Mouse (Mus musculus) kidney, embryonic 14.5 days (tissue): Measurements from ENCODE around the gene Cyp2b10. TPM values are rescaled to one million over a fixed set of nuclear protein-coding genes. Genes with fewer than 3 reads are reported as not detected.
"Not testable (repeated sequence)": the region's sequence is repeated elsewhere in the genome, so short reads cannot be mapped to it uniquely, and the experiment has no call there.

ENCODE experiments used
- ATAC-seq: fragments of 200-750 bp; cut with Nextera tagmentation; 2 replicates; pipeline ENCODE4 v1.8.0; 2017; ENCODE audit warnings: moderate number of reproducible peaks, mild to moderate bottlenecking, moderate TSS enrichment, moderate library complexity; ENCODE audit not compliant: low FRiP score, low TSS enrichment
- H3K27ac ChIP-seq: fragments of 300-500 bp; sonication (generic); 2 replicates; pipeline ENCODE4 v1.5.1; 2014; ENCODE audit warnings: low read depth, mild to moderate bottlenecking, low read length, moderate library complexity, mixed read lengths
- H3K27me3 ChIP-seq: fragments of 300-500 bp; sonication (generic); 2 replicates; pipeline ENCODE4 v1.6.1; 2014; ENCODE audit warnings: mild to moderate bottlenecking, low read length; ENCODE audit not compliant: control insufficient read depth, insufficient read depth
- H3K36me3 ChIP-seq: fragments of 300-500 bp; sonication (generic); 2 replicates; pipeline ENCODE4 v1.6.1; 2014; ENCODE audit warnings: low read length, mixed read lengths; ENCODE audit not compliant: control insufficient read depth, insufficient read depth
- H3K4me1 ChIP-seq: fragments of 300-500 bp; sonication (generic); 2 replicates; pipeline ENCODE4 v1.6.1; 2014; ENCODE audit warnings: low read length, mixed read lengths; ENCODE audit not compliant: control insufficient read depth, insufficient read depth
- H3K4me2 ChIP-seq: fragments of 300-500 bp; sonication (generic); replicated peaks from 2 replicates; pipeline ENCODE4 v1.6.1; 2014; ENCODE audit warnings: low read depth, mild to moderate bottlenecking, low read length
- H3K4me3 ChIP-seq: fragments of 300-500 bp; sonication (generic); 2 replicates; pipeline ENCODE4 v1.5.1; 2014; ENCODE audit warnings: mild to moderate bottlenecking, low read length
- H3K9ac ChIP-seq: fragments of 300-500 bp; sonication (generic); 2 replicates; pipeline ENCODE4 v1.6.1; 2014; ENCODE audit warnings: low read depth, mild to moderate bottlenecking, low read length, moderate library complexity
- H3K9me3 ChIP-seq: fragments of 300-500 bp; sonication (generic); 2 replicates; pipeline ENCODE4 v1.6.1; 2016; ENCODE audit warnings: low read length; ENCODE audit not compliant: control insufficient read depth
- WGBS: fragments of 180-500 bp; shearing (Covaris S2); extraction: QIAGEN DNeasy Blood & Tissue Kit; methylation state at CpG from one replicate; pipeline ENCODE4 v1.1.7; 2014; 5-methylcytosine and 5-hydroxymethylcytosine counted together
- polyA plus RNA-seq: library from polyadenylated mRNA; unstranded; fragments of >200 nt; fragmentation: Nextera tagmentation; extraction: Ambion mirVana; gene quantifications from 2 replicates; pipeline ENCODE4 v1.2.1, GENCODE M21; 2014

The Cyp2b10 gene
- polyA plus RNA-seq, 1 experiment from 2014 or later = not detected

- H3K4me3 ChIP-seq = no peak overlapping the region
- no peak overlapping the region for H3K4me2 ChIP-seq
- H3K9me3 ChIP-seq = no peaks in the 10 kb centered on the region; the same call in 1 of the 2 replicates
- 80% methylated on average over 2 of the region's 2 CpGs for whole genome bisulfite sequencing
- ATAC-seq = no peak
- H3K4me1 ChIP-seq = no peaks in the 10 kb centered on the region
- H3K9ac ChIP-seq = no peak overlapping the region
- H3K27ac ChIP-seq = no peak overlapping the region
- no peaks in the 10 kb centered on the region for H3K36me3 ChIP-seq
- no peaks in the 10 kb centered on the region for H3K27me3 ChIP-seq
Measured at GRCm38 (mm10) chr7:25869789-25870188, 27.6 kb upstream of the Cyp2b10 start.

- ATAC-seq = no peak
- Histone ChIP-seq H3K27ac (no peak overlapping the region), H3K27me3 (no peaks in the 10 kb centered on the region), H3K4me3 (no peak overlapping the region), H3K9me3 (no peaks in the 10 kb centered on the region; the same call in 1 of the 2 replicates), H3K4me2 (no peak overlapping the region), H3K36me3 (no peaks in the 10 kb centered on the region), H3K9ac (no peak overlapping the region), H3K4me1 (no peaks in the 10 kb centered on the region)
Measured at GRCm38 (mm10) chr7:25872624-25873023, 24.8 kb upstream of the Cyp2b10 start.

GRCm38 (mm10) chr7:25878735-25879134 lies 18.7 kb upstream of the Cyp2b10 start:
- Histone ChIP-seq H3K36me3 (no peaks in the 10 kb centered on the region), H3K27me3 (no peaks in the 10 kb centered on the region), H3K27ac (no peak overlapping the region), H3K4me1 (no peaks in the 10 kb centered on the region), H3K9me3 (no peaks in the 10 kb centered on the region), H3K4me3 (no peak overlapping the region), H3K4me2 (no peak overlapping the region), H3K9ac (no peak overlapping the region)
- ATAC-seq = no peak
- 75% methylated on average over 6 of the region's 6 CpGs for WGBS

GRCm38 (mm10) chr7:25880721-25881120 lies 16.7 kb upstream of the Cyp2b10 start:
- not testable (repeated sequence) for ATAC-seq, H3K27me3 ChIP-seq, H3K9me3 ChIP-seq, H3K36me3 ChIP-seq, H3K4me1 ChIP-seq, H3K9ac ChIP-seq, H3K4me3 ChIP-seq, H3K27ac ChIP-seq, H3K4me2 ChIP-seq
- WGBS = 21% methylated on average over 7 of the region's 7 CpGs

- H3K4me3 ChIP-seq = no peak overlapping the region
- H3K9me3 ChIP-seq = no peaks in the 10 kb centered on the region
- H3K4me2 ChIP-seq = no peak overlapping the region
- H3K27ac ChIP-seq = no peak overlapping the region
- H3K4me1 ChIP-seq = no peaks in the 10 kb centered on the region
- H3K36me3 ChIP-seq = no peaks in the 10 kb centered on the region
- 81% methylated on average over 1 of the region's 1 CpGs for WGBS
- no peaks in the 10 kb centered on the region for H3K27me3 ChIP-seq
- H3K9ac ChIP-seq = no peak overlapping the region
- ATAC-seq = no peak
Measured at GRCm38 (mm10) chr7:25884272-25884671, 13.1 kb upstream of the Cyp2b10 start.

DNA sequence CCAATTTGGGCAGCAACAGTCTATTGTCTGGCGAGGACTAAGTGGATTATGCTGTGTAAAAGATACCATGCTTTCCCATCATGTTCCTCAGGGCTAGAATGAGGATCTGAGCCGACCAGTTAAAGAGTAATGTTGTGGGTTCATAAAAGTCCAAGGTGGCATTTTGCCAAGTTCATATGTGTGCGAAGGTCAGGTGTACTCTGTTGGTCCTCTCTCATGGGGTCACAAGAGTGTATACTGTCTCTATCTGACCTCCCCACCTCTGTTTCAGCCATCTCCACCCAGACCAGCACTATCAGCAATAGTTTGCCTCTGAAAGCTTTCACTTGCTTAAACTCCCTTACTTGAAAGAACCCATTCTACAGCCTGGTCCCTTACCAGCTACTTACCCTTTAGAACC lies 9.7 kb upstream of the Cyp2b10 start:
- Histone ChIP-seq H3K9me3 (no peaks in the 10 kb centered on the region; the same call in 1 of the 2 replicates), H3K4me3 (no peak overlapping the region), H3K27me3 (no peaks in the 10 kb centered on the region), H3K36me3 (no peaks in the 10 kb centered on the region), H3K4me1 (no peaks in the 10 kb centered on the region), H3K27ac (no peak overlapping the region), H3K4me2 (no peak overlapping the region), H3K9ac (no peak overlapping the region)
- WGBS = 90% methylated on average over 3 of the region's 3 CpGs
- ATAC-seq = no peak

DNA sequence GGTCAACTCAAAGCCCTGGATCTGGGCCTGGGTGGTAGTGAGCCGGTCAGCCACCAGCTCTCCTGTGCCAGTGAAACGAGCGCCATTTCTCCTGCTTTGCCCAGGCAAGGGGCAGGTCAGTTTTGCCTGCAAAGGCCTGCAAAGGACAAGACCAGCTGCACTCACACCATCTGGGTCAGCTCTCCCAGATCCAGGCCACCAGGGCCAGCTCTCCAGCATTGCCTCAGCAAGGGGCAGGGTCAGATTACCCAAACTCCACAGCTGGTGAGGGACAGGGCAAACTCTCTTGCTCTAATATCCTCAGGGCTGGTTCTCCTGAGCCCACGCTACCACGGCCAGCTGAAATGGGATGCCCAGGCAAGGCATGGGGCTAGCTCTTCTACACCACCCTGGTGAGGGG lies 4.3 kb upstream of the Cyp2b10 start:
- Histone ChIP-seq H3K4me2 (no peak overlapping the region), H3K36me3 (no peaks in the 10 kb centered on the region), H3K9ac (no peak overlapping the region), H3K27me3 (no peaks in the 10 kb centered on the region), H3K27ac (no peak overlapping the region), H3K4me3 (no peak overlapping the region), H3K4me1 (no peaks in the 10 kb centered on the region), H3K9me3 (no peaks in the 10 kb centered on the region; the same call in 1 of the 2 replicates)
- WGBS = 85% methylated on average over 5 of the region's 5 CpGs
- ATAC-seq = no peak

DNA sequence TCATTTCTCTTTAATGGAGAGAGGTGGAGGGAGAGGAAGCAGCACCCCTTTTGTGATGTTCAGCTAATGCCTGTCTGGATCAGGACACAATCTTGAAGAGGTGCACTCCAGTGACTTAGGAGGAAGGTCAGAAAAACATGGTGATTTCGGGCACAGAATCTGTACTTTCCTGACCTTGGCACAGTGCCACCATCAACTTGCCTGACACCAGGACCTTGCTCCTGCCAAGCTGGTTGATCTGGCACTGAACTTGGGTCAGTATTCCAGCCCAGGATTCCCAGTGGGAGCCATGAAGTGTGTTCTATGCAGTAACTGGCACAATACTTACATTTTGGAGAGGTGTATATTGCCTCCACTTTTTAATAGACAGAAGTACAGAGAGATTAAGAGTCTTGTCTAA lies 2.3 kb upstream of the Cyp2b10 start:
- Histone ChIP-seq H3K4me2 (no peak overlapping the region), H3K4me3 (no peak overlapping the region), H3K9me3 (no peaks in the 10 kb centered on the region; the same call in 1 of the 2 replicates), H3K36me3 (no peaks in the 10 kb centered on the region), H3K27me3 (no peaks in the 10 kb centered on the region), H3K9ac (no peak overlapping the region), H3K27ac (no peak overlapping the region), H3K4me1 (no peaks in the 10 kb centered on the region)
- no peak for ATAC-seq
- 60% methylated on average over 1 of the region's 1 CpGs for WGBS

DNA sequence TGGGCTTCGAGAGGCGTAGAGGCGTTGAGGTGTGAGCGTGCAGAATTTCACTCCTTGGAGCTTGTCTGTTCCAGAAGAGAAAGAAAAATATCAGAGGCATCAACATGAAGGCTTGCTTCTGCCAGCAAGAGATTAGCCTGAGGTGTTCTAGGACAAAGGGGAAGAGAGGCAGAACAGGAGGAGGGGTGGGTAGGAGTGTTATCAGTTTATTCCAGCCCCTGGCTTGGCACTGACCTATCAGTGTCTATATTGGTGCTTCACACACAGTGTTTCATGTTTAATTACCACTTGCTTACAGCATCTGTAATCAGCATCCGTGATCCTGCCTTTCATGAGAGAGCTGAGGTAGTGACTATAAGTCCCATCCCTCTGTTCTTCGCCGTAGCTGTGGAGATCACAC lies 644 bp downstream of the Cyp2b10 start:
- ATAC-seq = no peak

More for the DNA sequence above, 644 bp downstream of the Cyp2b10 start:
- WGBS = 81% methylated on average over 7 of the region's 7 CpGs
- Histone ChIP-seq H3K4me1 (0 out of 2 replicates have a peak, but pooled peaks cover 3% of the 10 kb centered on the region), H3K4me2 (no peak overlapping the region), H3K27ac (no peak overlapping the region), H3K27me3 (no peaks in the 10 kb centered on the region), H3K9me3 (no peaks in the 10 kb centered on the region), H3K9ac (no peak overlapping the region), H3K4me3 (no peak overlapping the region), H3K36me3 (no peaks in the 10 kb centered on the region)
